Mouse (Mus musculus): ENCODE results near the gene Tbc1d25. TPM values are rescaled to one million over a fixed set of nuclear protein-coding genes. Genes with fewer than 3 reads are reported as not detected.

Tbc1d25 gene
- polyA plus RNA-seq, 1 experiment from 2014 or later = 23.7 TPM

Other genes starting within 250 kb of the Tbc1d25 start
- not detected in 2 replicates for gene Eras, start 247.6 kb downstream of the Tbc1d25 start, polyA plus RNA-seq (2014; fragmentation: Nextera tagmentation; extraction: Ambion mirVana)
- gene Hdac6, start 228.3 kb downstream of the Tbc1d25 start, polyA plus RNA-seq (2014; fragmentation: Nextera tagmentation; extraction: Ambion mirVana) = 56.8 and 59.1 TPM in 2 replicates
- not detected in 2 replicates for gene Gata1, start 198.1 kb downstream of the Tbc1d25 start, polyA plus RNA-seq (2014; fragmentation: Nextera tagmentation; extraction: Ambion mirVana)
- gene Glod5, start 157.7 kb downstream of the Tbc1d25 start, polyA plus RNA-seq (2014; fragmentation: Nextera tagmentation; extraction: Ambion mirVana) = 0.43 and 1.2 TPM in 2 replicates
- 37.2 and 38.2 TPM in 2 replicates for gene Suv39h1, start 101.4 kb downstream of the Tbc1d25 start, polyA plus RNA-seq (2014; fragmentation: Nextera tagmentation; extraction: Ambion mirVana)
- 0.12 and 0.28 TPM in 2 replicates for gene Was, start 85.7 kb downstream of the Tbc1d25 start, polyA plus RNA-seq (2014; fragmentation: Nextera tagmentation; extraction: Ambion mirVana)
- 63.7 and 66.9 TPM in 2 replicates for gene Wdr13, start 43.3 kb downstream of the Tbc1d25 start, polyA plus RNA-seq (2014; fragmentation: Nextera tagmentation; extraction: Ambion mirVana)
- gene Rbm3, start 30.3 kb downstream of the Tbc1d25 start, polyA plus RNA-seq (2014; fragmentation: Nextera tagmentation; extraction: Ambion mirVana) = 379 and 383 TPM in 2 replicates
- gene Ebp, start 17.3 kb upstream of the Tbc1d25 start, polyA plus RNA-seq (2014; fragmentation: Nextera tagmentation; extraction: Ambion mirVana) = 31.8 and 37.4 TPM in 2 replicates
- gene Porcn, start 30.3 kb upstream of the Tbc1d25 start, polyA plus RNA-seq (2014; fragmentation: Nextera tagmentation; extraction: Ambion mirVana) = 48.8 and 59.7 TPM in 2 replicates
- 50.6 and 52.7 TPM in 2 replicates for gene Ftsj1, start 76.2 kb upstream of the Tbc1d25 start, polyA plus RNA-seq (2014; fragmentation: Nextera tagmentation; extraction: Ambion mirVana)
- gene Slc38a5, start 95.0 kb upstream of the Tbc1d25 start, polyA plus RNA-seq (2014; fragmentation: Nextera tagmentation; extraction: Ambion mirVana) = 24.3 and 40.7 TPM in 2 replicates
- gene Ssxb10, start 151.2 kb upstream of the Tbc1d25 start, polyA plus RNA-seq (2014; fragmentation: Nextera tagmentation; extraction: Ambion mirVana) = not detected in 2 replicates
- not detected in 2 replicates for gene Ssxb9, start 190.8 kb upstream of the Tbc1d25 start, polyA plus RNA-seq (2014; fragmentation: Nextera tagmentation; extraction: Ambion mirVana)
- gene Ssxb1, start 237.1 kb upstream of the Tbc1d25 start, polyA plus RNA-seq (2014; fragmentation: Nextera tagmentation; extraction: Ambion mirVana) = not detected in 2 replicates